Mouse (Mus musculus): ENCODE measurements around the gene Gprin2. TPM values are rescaled to one million over a fixed set of nuclear protein-coding genes. Genes with fewer than 3 reads are reported as not detected.

Gprin2 gene
- polyA plus RNA-seq, 1 experiment = not detected

DNA sequence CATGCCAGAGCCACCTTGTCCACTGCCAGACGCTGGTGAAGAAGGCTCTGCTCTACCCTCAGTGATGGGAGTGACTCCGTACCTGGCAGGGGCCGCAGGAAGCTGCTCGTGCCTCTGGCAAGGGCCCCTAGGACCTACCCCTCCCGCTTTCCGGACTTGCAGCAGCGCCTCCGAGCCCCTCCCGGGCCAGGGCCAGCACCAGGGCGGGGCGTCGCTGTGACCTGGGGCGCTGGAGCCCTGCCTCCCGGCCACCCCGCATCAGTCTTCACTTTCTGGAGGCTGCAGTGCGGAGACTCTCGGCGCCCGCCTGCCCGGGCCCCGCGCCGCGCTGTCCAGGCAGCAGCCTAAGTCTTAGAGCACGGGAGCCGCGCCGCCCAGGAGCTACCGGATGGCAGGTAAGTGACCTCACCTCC, 18.3 kb upstream of the Gprin2 start:
- TF ChIP-seq GATA1 (IDR thresholded peaks at IDR 0.05; ENCODE audit: low read length) = no peak

DNA sequence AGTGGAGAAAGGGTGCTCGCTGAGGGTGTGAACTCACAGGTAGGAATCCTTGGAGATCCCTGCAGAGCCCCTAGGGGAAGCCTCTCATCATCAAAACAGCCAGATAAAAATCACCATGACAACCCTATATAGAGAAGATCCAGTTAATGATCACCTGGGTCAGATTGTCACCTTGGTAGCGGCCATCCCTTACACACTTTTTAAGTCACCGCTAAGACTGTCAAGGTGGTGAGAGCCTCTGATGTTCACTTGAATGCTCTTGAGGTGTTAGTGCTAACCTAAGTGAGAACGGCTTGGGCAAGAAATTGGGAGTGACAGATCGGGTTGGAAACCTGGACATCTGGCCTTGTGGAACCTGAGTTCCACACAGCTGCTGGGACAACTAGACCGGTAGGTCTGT, 17.8 kb upstream of the Gprin2 start, which contains the start of gene Syt15:
TSS of gene Syt15 (plus strand) at position 301 of the 400 bp plus-strand sequence.
- TF ChIP-seq GATA1 (IDR thresholded peaks at IDR 0.05; ENCODE audit: low read length) = no peak

DNA sequence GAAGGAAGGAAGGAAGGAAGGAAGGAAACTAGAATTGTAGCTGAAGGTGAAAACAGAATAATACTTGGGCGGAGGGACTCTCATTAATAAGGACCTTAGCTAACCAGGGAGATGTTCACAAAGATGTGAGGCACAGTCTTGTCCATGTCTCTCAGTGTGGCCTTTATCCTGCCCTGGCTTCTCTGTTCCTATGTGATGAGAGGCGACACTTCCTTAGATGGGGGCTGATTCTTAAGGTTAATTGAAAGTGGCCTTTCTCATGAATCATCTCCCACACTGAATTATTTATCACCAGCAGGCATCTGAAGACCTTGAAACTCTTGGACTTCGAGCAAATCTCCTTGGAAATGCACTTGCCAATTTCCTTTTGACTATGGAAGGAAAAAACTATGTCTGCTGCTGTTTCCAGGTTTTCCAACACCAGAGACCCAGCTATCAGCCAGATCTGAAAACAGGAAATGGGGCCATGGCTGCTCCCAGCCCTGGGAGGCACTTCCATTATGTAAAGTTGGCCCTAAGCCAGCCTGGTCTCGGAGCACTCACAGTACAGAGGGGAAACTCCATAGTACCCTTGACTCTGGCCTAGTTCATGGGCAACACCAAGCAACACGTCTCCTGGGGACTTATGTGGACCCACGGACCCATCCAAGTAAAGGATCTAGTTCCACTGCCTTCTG, 14.1 kb upstream of the Gprin2 start:
- TF ChIP-seq GATA1 (IDR thresholded peaks at IDR 0.05; ENCODE audit: low read length) = no peak

DNA sequence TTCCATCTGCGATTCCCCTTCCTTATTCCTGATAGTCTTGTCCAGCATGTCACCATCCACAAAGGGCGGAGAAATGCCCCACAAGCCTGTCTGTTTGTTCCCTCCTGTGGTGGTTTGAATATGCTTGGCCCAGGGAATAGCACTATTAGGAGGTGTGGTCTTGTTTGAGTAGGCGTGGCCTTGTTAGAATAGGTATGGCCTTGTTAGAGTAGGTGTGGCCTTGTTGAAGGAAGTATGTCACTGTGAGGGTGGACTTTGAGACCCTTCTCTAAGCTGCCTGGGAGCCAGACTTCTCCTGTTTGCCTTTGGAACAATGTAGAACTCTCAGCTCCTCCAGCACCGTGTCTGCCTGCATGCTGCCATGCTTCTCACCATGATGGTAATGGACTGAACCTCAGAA, 8.5 kb upstream of the Gprin2 start:
- no peak for TF ChIP-seq GATA1 (IDR thresholded peaks at IDR 0.05; ENCODE audit: low read length)

DNA sequence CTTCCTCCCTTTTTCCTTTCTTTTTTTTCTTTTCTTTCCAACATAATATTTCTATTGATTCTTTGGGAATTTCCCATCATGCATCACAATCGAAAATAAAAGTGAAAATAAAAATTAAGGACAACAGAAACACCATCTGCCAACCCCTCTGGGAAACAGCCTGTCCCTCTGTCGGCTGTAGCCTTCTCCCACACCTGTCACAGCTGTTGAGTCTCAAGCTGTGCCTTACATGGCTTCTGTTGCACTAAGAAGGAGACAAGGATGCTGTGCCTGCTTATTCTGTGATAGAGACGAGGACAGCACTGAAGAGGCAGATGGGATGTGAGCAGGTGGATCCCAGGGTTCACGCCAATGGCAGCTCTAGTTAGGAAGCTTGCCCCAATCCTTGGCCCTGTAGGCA, 7.6 kb upstream of the Gprin2 start:
- no peak for TF ChIP-seq GATA1 (IDR thresholded peaks at IDR 0.05; ENCODE audit: low read length)

DNA sequence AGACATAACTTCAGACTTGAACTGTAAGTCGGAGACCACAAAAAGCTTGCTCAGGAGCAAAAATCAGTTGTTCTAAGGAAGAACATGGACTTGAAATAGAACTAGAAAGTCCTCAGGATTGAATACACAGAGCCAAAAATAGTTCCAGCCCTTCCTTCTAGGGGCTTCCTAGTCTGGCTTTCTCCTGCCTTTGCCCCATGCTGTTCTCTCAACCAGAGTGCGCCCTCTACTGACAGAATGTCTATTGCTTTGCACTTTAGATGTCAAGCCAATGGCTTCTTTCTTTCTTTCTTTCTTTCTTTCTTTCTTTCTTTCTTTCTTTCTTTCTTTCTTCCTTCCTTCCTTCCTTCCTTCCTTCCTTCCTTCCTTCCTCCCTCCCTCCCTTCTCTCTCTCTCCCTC, 7.2 kb upstream of the Gprin2 start:
- TF ChIP-seq GATA1 (IDR thresholded peaks at IDR 0.05; ENCODE audit: low read length) = no peak

DNA sequence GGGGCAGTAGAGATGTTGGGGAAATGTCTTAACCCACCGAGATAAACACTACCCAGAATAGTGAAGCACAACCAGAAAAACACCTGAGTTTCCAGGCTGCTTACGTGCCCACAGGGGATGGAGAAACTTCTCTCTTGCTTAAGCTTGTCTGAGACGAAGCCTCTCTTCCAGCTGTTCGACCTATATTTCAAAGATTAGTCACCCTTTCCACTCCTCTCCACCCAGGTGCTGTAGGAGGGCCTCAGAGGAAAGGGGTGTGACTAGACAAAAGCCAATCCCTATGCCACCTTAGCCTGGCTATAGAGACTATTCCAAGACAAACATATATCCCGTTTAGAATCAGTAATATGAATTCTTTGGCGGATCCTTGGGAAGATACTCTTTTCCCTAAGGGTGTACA, 6.5 kb upstream of the Gprin2 start:
- TF ChIP-seq GATA1 (IDR thresholded peaks at IDR 0.05; ENCODE audit: low read length) = no peak

DNA sequence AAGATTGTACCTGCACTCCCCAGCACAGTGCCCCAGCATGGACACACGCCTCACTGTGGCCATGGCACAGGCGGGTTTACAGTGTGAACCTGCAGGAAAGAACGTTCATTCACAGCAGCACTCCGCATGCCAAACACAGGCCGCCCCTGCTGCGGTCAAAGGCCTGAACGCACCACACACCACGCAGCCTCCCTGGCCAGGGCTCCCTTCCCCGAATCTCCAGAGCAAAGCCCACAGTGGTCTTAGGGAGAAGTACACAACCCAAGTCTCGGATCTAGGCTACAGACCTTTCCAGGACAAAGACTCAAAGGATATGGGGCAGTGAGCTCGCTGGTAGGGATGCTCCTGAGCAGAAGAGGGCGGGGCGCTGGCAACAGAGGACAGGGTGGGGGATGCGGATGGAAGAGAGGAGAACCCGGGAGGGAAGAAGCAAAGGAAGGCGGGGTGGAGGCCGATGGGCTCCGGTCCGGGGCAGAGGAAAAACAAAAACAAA, 669 bp downstream of the Gprin2 start:
- TF ChIP-seq GATA1 (IDR thresholded peaks at IDR 0.05; ENCODE audit: low read length) = no peak

DNA sequence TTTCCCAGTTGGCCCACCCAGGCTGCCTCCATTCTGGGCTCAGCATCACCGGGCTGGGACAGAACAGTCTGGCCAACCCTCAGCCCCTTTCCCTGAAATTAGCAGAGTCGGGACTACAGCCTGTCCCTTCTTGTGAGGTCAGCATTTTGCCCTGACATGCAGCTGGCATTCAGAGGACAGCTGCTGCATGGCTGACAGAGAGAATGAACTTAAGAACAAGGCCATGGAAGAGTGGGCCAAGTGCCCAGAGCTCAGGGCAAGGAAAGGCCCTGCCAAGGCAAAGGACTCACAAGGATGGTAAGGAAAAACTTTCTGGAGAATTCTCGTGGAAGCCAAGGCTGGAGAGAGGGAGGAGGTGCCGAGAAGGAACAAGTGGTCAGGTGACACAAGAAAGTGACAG, 4.7 kb downstream of the Gprin2 start:
- TF ChIP-seq GATA1 (IDR thresholded peaks at IDR 0.05; ENCODE audit: low read length) = no peak

DNA sequence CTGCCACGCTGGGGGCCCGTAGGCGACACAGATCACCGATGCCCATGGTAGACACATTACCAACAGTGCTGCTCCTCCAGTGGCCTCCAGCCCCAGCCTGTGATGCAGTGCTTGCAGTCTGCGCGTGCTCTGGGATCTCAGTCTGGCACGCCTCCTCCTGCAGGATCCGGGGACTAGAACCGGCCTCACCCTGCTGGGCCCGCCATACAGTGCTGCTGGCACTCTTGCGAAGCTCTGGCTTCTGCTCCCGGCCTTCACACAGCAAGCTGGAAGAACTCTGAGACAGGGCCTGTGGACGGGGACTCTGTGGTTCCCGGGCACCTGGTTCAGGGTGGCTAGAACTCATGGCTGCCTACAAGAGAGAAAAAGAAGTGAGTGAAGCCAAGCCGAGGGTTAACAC, 6.0 kb downstream of the Gprin2 start:
- no peak for TF ChIP-seq GATA1 (IDR thresholded peaks at IDR 0.05; ENCODE audit: low read length)

DNA sequence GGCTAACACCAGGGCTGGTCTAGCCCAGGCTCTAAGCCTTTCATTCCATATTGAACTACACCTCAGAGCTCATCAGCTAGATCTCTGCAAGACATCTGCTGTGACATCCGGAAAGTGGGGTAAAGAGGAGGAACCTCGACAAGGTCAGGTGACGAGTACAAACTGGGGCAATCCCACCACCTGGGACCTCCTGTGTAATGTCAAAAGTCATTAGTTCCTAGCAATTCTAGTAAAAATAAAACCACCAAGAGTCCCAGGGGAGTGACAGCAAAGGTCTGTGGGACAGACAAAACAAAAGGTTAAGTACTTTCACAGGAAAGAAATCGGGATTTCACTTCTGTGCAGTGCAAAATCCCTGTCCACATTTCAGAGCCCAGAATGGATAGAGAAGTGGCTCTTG, 7.6 kb downstream of the Gprin2 start:
- TF ChIP-seq GATA1 (IDR thresholded peaks at IDR 0.05; ENCODE audit: low read length) = no peak

DNA sequence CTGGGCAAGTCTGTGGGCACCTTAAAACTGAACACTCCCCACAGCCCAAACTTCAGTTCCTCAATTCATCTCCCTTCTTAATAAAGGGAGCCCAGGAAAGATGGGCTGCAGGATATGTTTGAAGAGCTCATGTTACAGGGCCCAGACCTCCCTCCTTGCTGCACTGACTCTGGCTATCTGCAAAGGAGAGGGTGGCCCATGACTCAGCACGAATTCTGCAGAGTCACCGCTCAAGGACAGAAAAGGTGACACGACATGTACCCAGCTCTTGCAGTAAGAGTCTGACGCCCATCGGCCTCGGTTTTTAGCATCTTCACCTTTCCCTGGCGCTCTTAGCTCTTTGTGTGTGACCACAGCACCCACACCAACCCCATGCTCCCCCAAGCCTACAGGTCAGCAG, 11.1 kb downstream of the Gprin2 start:
- TF ChIP-seq GATA1 (IDR thresholded peaks at IDR 0.05; ENCODE audit: low read length) = no peak

DNA sequence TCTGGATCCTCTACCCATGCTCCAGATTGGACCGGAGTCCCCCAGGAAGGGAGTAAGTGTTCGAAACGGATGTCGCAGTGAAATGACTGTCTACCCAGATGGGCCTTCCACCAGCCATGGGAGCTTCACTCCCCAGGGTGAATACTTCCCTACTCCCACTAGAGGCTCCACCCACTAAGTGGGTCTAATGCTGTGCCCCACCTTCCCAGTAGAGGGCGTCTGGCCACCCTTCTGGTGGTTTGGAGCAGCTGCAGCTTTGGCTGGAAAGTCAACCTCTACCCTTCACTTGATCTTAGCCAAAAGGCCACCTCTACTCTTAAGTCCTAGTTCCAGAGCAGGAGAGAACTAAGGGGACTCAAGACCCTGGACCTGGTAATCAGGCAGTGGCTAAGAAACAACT, 12.8 kb downstream of the Gprin2 start:
- no peak for TF ChIP-seq GATA1 (IDR thresholded peaks at IDR 0.05; ENCODE audit: low read length)

DNA sequence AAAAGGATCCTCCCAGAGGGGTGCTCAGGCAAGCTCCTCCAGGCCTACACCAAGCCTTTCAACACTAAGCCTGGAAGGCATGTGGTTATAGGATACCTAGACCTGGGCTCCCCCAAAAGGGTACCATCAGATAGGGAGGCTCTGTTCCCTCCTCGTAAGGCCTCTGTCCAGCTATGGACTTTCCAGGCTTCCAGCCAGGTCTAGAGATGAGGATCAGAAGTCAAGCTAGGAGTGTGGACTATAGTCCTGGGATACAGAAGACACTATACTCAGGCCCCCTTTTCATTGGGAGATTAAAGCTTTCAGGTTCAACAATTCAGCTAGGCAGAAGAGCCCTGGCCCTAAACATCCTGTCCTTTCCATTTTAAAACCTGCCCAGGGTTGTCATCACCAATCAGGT, 18.4 kb downstream of the Gprin2 start:
- no peak for TF ChIP-seq GATA1 (IDR thresholded peaks at IDR 0.05; ENCODE audit: low read length)

DNA sequence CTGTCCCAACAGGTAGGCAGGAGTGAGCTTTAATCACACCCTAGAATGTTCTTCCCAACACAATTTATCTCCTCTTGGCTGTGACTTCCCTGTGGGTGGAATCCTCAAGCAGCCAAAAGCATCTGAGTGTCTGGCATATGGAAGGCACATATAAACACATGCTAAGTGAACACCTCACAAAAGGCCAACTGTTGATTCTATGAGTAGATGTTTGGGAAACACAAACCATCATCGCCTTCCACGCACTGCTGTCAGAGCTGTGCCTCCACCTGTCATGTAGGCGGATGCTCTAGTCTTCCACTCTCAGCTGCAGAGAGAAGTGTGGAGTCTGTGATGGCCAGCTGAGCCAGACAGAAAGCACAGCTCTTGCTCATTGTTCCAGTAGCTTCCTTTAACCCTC, 22.1 kb downstream of the Gprin2 start:
- no peak for TF ChIP-seq GATA1 (IDR thresholded peaks at IDR 0.05; ENCODE audit: low read length)

DNA sequence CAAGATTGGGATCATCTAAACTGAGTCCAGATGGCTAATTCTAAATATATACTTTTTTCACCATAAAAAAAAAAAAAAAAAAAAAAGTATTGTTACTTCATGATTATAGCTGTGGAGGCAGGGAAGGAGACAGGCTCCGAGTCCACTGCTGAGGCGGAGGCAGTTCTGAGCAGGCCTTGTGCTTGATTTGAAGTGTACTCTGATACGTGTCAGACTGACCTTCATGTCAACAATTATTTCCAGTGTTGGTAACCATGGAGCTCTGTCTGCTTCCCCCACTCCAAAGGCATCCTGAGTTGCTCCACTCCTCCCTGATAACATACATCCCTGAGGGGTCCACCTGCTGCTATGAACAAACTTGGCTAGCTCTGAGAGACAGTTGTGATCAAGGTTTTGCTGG, 30.3 kb downstream of the Gprin2 start:
- TF ChIP-seq GATA1 (IDR thresholded peaks at IDR 0.05; ENCODE audit: low read length) = no peak

DNA sequence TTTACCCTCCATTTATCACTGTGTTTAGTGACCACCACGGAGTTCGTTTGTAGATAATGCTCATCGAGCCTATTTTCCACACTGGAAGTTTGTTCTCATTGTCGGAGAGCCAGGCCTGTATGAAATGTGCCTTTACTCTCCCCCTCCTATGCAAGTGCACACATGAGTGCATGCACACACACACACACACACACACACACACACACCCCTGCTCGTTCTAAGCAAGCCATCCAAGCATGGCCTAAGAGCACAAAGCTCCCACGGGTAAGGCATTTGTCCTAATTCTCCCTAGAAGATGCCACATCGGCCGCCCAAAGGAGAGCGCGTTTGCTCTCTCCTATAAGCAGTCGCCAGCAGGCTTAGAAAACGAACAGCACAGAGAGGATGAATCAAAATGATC, 45.7 kb downstream of the Gprin2 start:
- no peak for TF ChIP-seq GATA1 (IDR thresholded peaks at IDR 0.05; ENCODE audit: low read length)

Measured in G1E-ER4 (cell line).